Mouse (Mus musculus) activated CD4-positive, CD25-positive, alpha-beta regulatory T cell (primary cell): ENCODE data around the gene Hmgb1. TPM values are rescaled to one million over a fixed set of nuclear protein-coding genes. Genes with fewer than 3 reads are reported as not detected.

Experiments used
- polyA plus RNA-seq, 2 experiments: library from polyadenylated mRNA; unstranded; fragments of 100-300 nt; shearing (Covaris generic); gene quantifications; one replicate each; pipeline ENCODE4 v1.2.1; 2017

The Hmgb1 gene
- 100 to 1,000 TPM; 227 to 265 TPM for polyA plus RNA-seq

DNA sequence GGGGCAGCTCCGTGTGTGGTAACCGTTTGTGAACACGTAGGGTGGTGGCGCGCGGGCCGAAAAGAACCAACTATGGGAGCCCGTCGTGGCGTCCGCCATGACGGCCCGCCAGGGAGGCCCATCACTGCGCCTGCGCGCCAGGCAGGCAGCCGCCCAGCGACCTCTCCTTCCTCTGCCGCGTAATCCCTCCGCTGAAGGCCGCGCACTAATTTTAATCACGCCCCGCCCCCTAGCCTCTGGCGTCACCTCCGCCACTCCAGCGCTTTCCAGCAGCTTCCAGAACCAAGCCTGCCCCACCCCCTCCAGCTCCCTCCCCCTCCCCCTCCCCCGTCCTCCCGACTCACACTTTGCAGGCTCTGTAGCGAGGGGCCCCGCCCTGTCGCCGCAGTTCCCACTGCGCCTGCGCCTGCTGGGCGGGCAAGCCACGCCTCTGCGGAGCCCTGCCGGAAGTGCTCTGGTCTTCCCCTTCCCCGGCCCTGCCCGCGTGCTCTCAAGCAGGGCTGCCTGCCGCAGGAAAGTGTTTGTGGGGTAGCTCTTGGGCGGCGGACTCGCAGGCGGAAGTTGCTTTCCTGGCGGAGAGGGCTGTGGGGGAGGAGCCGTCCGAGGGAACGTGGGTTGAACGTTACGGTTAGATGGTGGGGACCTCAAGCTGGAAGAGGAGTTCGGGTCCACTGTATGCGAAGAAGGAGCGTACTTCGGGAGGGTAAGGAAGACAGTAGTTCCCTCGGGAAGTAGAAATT lies at the start of gene Hmgb1, which contains the start of gene Uspl1:
Gene Hmgb1 (minus strand): TSS at position 386 of the 740 bp plus-strand sequence.
Gene Uspl1 (plus strand): TSS at position 247 of the 740 bp plus-strand sequence.

Other genes starting within 250 kb of the Hmgb1 start
- 1 to 10 TPM in 1 of 2 experiments, not detected in 1; 1.2 TPM for gene Gm42791, start 189.3 kb downstream of the Hmgb1 start, polyA plus RNA-seq
- gene Uspl1, start 139 bp downstream of the Hmgb1 start, polyA plus RNA-seq = 10 to 100 TPM; 30.5 to 38.7 TPM
- gene Alox5ap, start 80.3 kb upstream of the Hmgb1 start, polyA plus RNA-seq = 1 to 10 TPM; 2.8 to 5.1 TPM
- gene Medag, start 227.3 kb upstream of the Hmgb1 start, polyA plus RNA-seq = 1 to 10 TPM; 1.5 to 1.8 TPM